In genomic region chr1:122169547-122169946, GRCm38 (mm10) we compare ENCODE assay signal across 12 mouse cellular contexts.
A peak's percentile ranks its signal among the peaks of the same experiment; 100 is the strongest.
DNase-seq lines count a peak whose midpoint lies in the region; ATAC-seq lines count a peak whose summit lies in the region.
"Had no signal": no experiment of that assay in that cellular context is flagged by ENCODE, and none has a peak within 500 bp of the region (broad histone marks: within the 10 kb centered on the region; RNA-seq: fewer than 3 reads in every experiment).

No protein-coding gene starts in this region.

- WGBS in embryonic facial prominence, embryonic 11.5 days = 79% methylated on average over 2 of the region's 2 CpGs
- WGBS in embryonic facial prominence, embryonic 10.5 days = 82% methylated on average over 2 of the region's 2 CpGs
- 86% methylated on average over 2 of the region's 2 CpGs for WGBS in kidney, embryonic 16.5 days

- H3K27me3 ChIP-seq in embryonic facial prominence, embryonic 11.5 days (ENCODE audit: control insufficient read depth, insufficient read depth, low read length) = no peaks in the 10 kb centered on the region
- no peaks in the 10 kb centered on the region for H3K27me3 ChIP-seq in embryonic facial prominence, embryonic 10.5 days (replicated peaks; ENCODE audit: low read depth, poor library complexity, severe bottlenecking)
- no peaks in the 10 kb centered on the region for H3K27me3 ChIP-seq in kidney, embryonic 16.5 days (ENCODE audit: insufficient read depth, low read length)
- H3K27me3 ChIP-seq: heart, embryonic 13.5 days; lung, embryonic 15.5 days; midbrain, embryonic 12.5 days had no signal

- ATAC-seq in embryonic facial prominence, embryonic 11.5 days (replicated peaks; ENCODE audit: insufficient number of reproducible peaks, low FRiP score, low TSS enrichment, low read depth) = no peak
- ATAC-seq in kidney, embryonic 16.5 days (ENCODE audit: low FRiP score, low TSS enrichment) = no peak

- H3K9ac ChIP-seq in embryonic facial prominence, embryonic 11.5 days (replicated peaks; ENCODE audit: low read length) = no peak overlapping the region
- H3K9ac ChIP-seq in kidney, embryonic 16.5 days (replicated peaks; ENCODE audit: low read length) = no peak overlapping the region
- H3K9ac ChIP-seq: heart, embryonic 13.5 days; lung, embryonic 15.5 days; midbrain, embryonic 12.5 days had no signal

- H3K4me1 ChIP-seq in embryonic facial prominence, embryonic 11.5 days (ENCODE audit: control insufficient read depth, insufficient read depth, low read length) = no peaks in the 10 kb centered on the region
- H3K4me1 ChIP-seq in embryonic facial prominence, embryonic 10.5 days = no peaks in the 10 kb centered on the region
- no peaks in the 10 kb centered on the region for H3K4me1 ChIP-seq in kidney, embryonic 16.5 days (ENCODE audit: insufficient read depth, low read length)
- H3K4me1 ChIP-seq: heart, embryonic 13.5 days; lung, embryonic 15.5 days; midbrain, embryonic 12.5 days had no signal

- DNase-seq in embryonic facial prominence, embryonic 11.5 days (ENCODE audit: low spot score) = peak; percentile 1
- DNase-seq in embryonic facial prominence, embryonic 10.5 days (ENCODE audit: low spot score) = no peak
- DNase-seq in kidney, postnatal 4 days = peak; percentile 11 to 20
- peak; percentile 29 for DNase-seq in thymus, postnatal 14 days
- DNase-seq in thymus, adult 18-20 months = no peak
- no peak for DNase-seq in right cerebral cortex, adult 18-20 months
- DNase-seq: gastrocnemius, postnatal 14 days; layer of hippocampus, adult 9-11 months had no signal

- H3K9me3 ChIP-seq in embryonic facial prominence, embryonic 11.5 days (replicated peaks; ENCODE audit: control insufficient read depth, low read length) = no peaks in the 10 kb centered on the region
- no peaks in the 10 kb centered on the region for H3K9me3 ChIP-seq in embryonic facial prominence, embryonic 10.5 days
- H3K9me3 ChIP-seq in kidney, embryonic 16.5 days (ENCODE audit: low read length) = no peaks in the 10 kb centered on the region
- H3K9me3 ChIP-seq: heart, embryonic 13.5 days; lung, embryonic 15.5 days; midbrain, embryonic 12.5 days had no signal

- H3K36me3 ChIP-seq in embryonic facial prominence, embryonic 11.5 days (replicated peaks; ENCODE audit: control insufficient read depth, insufficient read depth, low read depth, low read length) = no peaks in the 10 kb centered on the region
- no peaks in the 10 kb centered on the region for H3K36me3 ChIP-seq in embryonic facial prominence, embryonic 10.5 days (replicated peaks)
- no peaks in the 10 kb centered on the region for H3K36me3 ChIP-seq in kidney, embryonic 16.5 days (ENCODE audit: insufficient read depth, low read length)
- H3K36me3 ChIP-seq: heart, embryonic 13.5 days; lung, embryonic 15.5 days; midbrain, embryonic 12.5 days had no signal

- no peak overlapping the region for H3K27ac ChIP-seq in embryonic facial prominence, embryonic 11.5 days (replicated peaks; ENCODE audit: low read depth, low read length)
- no peak overlapping the region for H3K27ac ChIP-seq in embryonic facial prominence, embryonic 10.5 days (replicated peaks)
- no peak overlapping the region for H3K27ac ChIP-seq in kidney, embryonic 16.5 days (ENCODE audit: low read length)
- H3K27ac ChIP-seq: heart, embryonic 13.5 days; lung, embryonic 15.5 days; midbrain, embryonic 12.5 days had no signal

- H3K4me3 ChIP-seq in embryonic facial prominence, embryonic 11.5 days (ENCODE audit: low read depth, low read length) = no peak overlapping the region
- no peak overlapping the region for H3K4me3 ChIP-seq in embryonic facial prominence, embryonic 10.5 days
- H3K4me3 ChIP-seq in kidney, embryonic 16.5 days (ENCODE audit: low read length) = no peak overlapping the region
- H3K4me3 ChIP-seq: heart, embryonic 13.5 days; lung, embryonic 15.5 days; midbrain, embryonic 12.5 days had no signal

- H3K4me2 ChIP-seq in embryonic facial prominence, embryonic 11.5 days (ENCODE audit: low read depth, low read length) = no peak overlapping the region
- H3K4me2 ChIP-seq in kidney, embryonic 16.5 days (replicated peaks; ENCODE audit: low read depth, low read length) = no peak overlapping the region
- H3K4me2 ChIP-seq: heart, embryonic 13.5 days; lung, embryonic 15.5 days; midbrain, embryonic 12.5 days had no signal

Comparison
In these comparisons a context has a peak if more than half of its experiments do, and no peak if none do; other contexts are left out.
1. DNase-seq: peak in embryonic facial prominence, embryonic 11.5 days (single experiment), kidney, postnatal 4 days (2 of 2) and thymus, postnatal 14 days (single experiment); none in embryonic facial prominence, embryonic 10.5 days (single experiment), thymus, adult 18-20 months (0 of 2) and right cerebral cortex, adult 18-20 months (single experiment).